Mouse (Mus musculus): Measurements from ENCODE around the gene Btbd9.

Gene Btbd9

DNA sequence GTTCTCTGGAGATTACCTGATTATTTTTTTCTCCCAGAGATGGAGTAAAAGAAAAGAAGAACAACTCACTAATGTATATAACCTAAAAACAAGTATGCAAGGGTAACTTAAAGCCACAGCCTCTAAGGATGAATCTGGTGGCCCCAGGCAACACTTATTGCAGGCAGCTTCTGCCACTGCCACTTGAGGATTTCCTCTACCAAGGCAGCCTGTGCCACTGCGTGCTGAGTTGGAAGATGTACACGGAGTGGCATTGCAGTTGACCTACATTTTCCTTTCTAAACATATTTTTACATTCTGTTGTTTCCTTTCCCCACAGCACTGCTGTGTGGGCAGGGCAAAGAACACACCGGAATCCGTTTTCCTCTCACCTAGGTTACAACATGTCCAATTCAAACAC, 184.3 kb downstream of the Btbd9 start:
- no peak for DNase-seq (ENCODE audit: low spot score in 2 of 2)

DNA sequence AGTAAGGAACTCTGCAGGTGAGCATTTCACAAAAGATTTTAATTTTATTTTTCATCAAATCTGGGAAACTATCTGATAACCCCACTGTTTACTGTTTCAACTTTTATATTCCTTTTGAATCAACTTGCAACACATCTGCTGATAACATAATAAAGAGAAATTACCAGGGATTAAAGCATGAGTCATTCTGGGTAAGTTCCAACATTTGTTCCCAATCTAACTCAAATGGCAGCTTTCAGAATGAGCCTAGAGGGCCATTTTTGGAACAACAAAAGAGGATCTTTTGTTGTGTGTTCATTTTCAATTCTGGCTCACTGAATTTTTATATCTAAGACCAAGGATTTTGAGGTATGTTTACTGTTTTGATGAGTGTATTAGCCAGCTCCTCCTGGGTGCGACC, 185.1 kb downstream of the Btbd9 start:
- DNase-seq (ENCODE audit: low spot score in 2 of 2) = no peak

DNA sequence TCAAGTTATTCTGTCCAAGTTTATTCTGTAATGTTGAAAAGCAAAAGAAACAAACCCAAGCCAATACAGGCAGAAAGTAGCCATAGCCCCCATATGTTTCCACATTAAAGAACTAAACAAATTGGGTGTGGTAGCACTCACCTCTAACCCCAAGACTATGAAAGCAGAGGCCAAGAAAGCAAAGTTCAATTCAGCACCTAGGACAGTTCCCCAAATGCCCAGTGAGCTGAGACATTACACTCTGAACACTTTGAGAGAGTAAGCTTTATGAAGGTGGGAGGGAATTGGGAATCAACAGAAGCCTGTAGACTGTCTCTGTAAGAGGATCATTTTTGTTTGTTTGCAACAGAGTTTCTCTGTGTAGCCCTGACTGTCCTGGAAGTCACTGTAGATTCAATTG, 186.6 kb downstream of the Btbd9 start:
- no peak for DNase-seq (ENCODE audit: low spot score in 2 of 2)

DNA sequence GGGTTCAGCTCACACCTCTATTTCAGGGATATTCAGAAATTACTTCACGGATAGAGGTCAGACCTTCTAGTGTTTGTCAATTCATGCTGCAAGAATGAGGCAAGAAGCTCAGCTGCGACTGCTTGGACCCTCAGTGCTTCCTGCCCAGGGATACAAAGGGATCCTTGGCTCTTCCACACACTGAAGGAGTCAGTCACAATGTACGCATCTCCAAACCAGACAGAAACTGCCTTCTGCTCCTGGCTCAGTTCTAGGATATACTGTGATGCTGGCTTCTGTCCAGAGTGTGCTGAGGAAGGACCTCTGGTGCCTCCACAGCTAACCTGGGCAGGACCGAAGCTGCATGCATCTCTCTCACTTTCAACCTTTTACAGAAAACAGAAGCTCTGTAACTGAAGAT, 187.5 kb downstream of the Btbd9 start:
- no peak for DNase-seq (ENCODE audit: low spot score in 2 of 2)

DNA sequence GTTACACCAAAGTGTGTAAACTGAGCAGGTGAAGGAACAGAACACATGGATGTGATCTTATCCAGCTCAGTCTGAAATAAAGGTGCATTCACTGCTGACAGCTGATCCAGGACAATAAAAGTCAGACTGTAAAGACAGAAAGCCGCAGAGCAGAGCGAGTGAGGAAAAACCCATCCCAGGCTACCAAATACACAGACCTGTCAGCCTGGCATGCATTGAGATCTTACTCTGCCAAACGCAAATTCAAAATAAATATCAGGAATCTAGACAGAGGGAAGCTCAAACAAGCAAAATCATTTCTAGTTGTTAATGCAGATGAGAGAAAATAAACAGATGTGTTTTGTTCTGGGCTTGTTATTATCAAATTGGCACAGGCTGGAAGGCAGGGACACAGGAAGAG, 187.9 kb downstream of the Btbd9 start:
- DNase-seq (ENCODE audit: low spot score in 2 of 2) = no peak

DNA sequence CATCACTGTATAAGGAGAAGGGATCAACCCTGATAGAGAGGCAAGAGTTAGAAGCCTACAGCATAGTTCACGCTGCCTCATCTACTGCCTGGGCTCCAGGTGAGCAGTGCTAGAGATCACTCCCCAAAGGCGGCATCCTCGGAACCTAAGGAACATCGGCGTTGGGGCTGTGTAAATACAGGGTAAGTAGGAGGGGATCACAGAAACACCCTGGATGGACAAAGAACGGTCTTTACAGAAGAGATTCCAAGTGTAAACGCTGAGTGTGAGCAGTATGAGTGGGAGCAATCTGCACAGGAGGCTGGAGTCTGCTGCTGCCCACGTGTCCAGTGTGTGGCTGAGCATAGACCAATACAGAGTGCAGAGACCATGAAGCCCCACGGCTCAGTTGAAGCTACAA, 190.0 kb downstream of the Btbd9 start:
- no peak for DNase-seq (ENCODE audit: low spot score in 2 of 2)

DNA sequence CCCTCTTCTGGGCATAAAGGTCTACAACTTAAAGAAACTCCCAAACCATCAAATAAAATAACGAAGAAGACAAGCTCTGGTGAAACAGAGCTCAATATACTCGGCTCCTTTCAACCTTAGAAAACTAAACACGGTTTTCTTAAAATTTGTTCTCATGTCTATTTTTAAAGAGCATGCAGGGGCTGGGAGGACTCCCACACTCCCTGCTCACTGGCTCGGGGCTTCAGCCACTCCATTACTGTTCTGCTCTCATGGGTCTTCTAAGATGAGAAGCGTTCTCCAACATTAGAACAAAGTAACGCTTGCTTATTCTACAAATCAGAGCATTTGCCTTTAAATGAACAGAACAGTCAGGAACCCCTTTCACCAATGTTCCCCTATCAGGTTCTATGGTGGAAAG, 192.6 kb downstream of the Btbd9 start:
- no peak for DNase-seq (ENCODE audit: low spot score in 2 of 2)

DNA sequence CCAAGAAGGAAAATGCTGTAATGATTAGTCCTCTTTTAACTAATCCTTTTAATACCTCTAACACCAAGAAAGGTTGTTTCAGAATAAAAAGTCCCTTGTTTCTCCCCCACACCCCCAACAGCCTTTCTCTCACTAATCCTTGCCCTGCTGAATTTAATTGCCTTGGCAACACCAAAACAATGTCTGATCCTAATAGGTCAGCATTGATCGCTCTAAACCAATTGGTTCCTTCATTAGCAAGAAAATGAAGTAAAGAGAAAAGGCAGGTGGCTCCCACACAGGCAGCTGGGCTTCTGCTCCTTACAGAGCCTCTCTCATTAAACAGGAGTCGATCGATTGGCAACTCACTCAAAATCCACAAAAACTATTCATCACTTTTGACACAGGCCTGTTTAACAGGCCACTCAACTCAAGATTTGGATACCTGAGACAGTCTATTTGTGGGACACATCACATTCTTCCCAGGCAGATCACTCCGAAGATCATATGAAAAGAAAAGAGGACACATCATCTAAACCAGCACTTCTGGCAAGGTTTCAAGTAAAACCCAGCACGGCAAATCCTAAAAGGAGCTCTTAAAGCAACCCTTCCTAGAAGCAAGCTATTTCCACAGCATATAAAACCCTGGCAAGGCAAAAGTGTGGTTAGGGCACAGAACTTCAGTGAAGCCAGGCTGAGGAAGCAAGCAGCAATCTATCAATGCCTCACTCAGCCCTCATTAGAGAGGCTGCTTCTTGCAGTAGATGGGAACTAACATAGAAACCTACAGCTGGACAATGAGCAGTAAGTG, 197.9 kb downstream of the Btbd9 start:
- DNase-seq (ENCODE audit: low spot score in 2 of 2) = no peak

DNA sequence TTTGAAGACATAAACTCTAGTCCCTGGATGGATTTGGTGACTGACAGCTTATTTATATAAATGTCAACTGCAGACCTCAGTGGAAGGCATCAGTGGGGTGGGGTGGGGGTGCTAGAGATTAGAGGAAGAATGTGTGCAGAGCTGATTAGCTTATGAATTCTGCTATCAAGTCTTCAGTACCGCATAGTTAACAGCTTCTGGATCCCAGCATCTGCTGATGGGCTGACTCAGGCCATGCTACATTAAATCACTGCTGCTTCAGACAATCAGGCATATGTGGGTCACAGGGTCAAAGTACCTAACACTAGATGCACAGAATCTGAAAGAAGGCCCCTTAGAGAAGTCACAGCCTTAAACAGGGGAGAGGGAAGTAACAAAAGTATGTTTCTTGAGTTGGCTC, 198.5 kb downstream of the Btbd9 start:
- DNase-seq (ENCODE audit: low spot score in 2 of 2) = no peak

DNA sequence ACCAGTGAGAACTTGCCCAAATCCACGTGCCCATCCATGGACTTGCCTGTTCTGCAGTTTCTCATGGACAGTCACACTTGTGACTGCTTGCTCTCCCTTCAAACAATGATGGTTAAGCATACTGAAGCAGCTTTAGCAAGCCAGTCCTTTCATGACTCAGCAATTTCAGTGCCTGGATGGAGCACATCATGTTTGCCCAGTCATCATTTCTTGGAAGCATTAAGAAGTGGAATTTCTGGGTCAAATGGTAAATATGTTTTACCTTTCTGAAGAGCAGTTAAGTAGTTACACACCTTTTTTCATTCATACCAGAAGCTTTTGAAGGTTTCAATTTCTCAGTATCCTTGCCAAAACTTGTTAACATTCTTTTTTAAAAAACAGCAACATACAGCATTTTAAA, 201.2 kb downstream of the Btbd9 start:
- no peak for DNase-seq (ENCODE audit: low spot score in 2 of 2)

DNA sequence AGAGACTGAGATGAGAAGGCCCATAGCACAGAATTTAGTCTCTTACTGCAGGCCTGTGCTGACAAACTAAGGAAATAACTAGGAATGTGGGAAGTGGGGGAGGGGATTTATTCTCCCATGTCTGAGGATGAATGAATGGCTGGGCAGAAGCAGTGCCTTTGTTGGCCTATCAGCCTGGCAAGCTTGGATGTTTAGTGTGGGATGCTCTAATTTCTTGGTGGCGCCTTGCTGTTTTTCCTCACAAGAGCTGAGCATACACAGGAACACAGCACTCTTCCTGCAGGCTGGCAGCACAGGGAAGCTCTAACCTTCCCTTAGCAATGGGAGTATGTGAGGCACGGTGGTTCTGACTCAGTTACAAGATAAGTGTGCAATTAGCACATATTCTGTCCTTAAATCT, 207.7 kb downstream of the Btbd9 start:
- no peak for DNase-seq (ENCODE audit: low spot score in 2 of 2)

DNA sequence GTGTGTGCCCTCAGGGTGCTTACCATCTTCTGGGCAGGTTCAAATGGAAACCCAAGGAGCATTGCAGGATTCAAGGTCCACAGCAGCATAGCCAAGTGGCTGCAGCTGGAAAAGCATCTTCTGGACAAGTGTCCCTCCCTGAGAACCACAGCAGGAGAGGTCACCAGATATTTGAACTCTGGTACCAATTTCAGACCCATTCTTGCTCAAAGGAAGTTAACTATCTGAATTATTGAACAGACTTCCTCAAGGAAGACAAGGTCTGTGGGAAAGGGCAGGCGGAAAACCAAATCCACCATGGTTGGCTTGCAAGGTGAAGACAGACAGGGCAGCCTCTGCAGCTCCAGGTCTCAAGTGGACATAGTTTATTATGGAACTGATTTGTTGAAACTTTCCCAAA, 211.6 kb downstream of the Btbd9 start:
- no peak for DNase-seq (ENCODE audit: low spot score in 2 of 2)

DNA sequence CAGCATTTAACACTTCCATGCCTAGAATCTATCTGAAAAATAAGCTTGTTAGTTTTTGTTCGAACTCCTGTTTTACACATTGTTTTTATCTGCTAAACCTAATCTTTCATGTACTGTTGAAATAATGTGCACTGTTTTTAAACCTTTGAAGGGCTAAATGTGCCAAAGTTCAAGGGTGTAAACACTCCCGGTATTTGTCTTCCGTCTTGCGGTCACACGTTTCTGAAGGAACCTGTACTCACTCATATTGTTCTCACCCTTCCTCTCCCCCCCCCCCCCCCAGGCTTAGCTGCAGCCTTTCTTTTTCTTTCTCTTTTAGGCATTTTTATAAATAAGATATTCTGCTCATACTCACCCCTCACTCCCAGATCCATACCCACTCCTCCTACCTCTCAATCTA, 212.9 kb downstream of the Btbd9 start:
- no peak for DNase-seq (ENCODE audit: low spot score in 2 of 2)

DNA sequence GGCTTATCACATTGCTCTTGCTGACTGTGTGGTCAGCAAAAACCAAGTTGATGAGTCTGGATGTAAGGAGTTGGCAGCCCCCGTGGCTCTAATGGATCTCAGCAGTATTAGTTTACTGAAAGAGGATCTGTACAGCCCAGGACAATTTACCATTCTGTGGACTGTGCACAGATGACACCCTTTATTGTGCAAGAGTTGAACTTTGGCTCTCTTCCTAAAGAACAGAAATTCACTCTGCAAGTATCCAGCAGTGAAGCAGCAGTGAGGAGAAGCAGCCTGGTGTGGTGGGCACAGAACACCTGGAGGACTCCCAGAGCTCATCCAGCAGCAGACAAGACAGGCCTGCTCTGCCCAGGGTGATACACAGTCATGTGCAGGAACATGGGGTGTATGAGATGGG, 215.6 kb downstream of the Btbd9 start:
- DNase-seq (ENCODE audit: low spot score in 2 of 2) = no peak

DNA sequence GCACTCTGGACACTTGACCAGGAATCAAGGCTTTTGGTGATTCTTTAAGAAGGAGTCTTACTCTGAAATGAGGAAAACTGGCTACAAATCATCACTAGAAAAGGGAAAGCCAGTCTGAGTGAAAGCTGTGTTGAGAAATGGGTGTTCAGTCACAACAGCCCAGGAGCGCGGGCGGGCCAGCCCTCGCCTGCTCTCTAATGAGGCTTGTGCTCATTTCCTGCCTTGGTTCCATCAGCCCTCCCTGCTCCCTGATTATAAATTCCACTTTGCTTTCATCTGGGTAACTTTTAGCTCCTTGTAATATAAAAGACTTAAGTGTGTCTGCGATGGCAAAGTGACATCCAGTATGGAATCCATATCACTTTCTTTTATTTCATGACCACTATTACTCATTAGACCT, 216.9 kb downstream of the Btbd9 start:
- DNase-seq (ENCODE audit: low spot score in 2 of 2) = no peak

DNA sequence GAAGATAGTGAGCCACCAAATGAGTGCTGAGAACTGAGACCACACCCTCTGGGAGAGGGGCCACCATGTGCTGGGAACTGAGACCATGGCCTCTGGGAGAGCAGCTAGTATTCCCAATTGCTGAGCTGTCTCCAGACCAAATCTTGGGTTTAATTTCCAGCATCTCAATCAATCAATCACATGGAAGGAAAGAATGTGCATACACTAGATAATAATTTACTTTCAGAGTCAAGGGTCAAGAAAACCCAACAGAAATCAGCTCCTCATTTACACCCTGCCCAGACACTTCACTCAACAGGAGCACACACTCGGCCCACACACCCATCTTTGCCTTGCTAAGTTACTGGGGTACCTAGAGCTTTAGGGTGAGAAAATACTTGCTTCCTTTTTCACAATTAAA, 220.9 kb downstream of the Btbd9 start:
- no peak for DNase-seq (ENCODE audit: low spot score in 2 of 2)

DNA sequence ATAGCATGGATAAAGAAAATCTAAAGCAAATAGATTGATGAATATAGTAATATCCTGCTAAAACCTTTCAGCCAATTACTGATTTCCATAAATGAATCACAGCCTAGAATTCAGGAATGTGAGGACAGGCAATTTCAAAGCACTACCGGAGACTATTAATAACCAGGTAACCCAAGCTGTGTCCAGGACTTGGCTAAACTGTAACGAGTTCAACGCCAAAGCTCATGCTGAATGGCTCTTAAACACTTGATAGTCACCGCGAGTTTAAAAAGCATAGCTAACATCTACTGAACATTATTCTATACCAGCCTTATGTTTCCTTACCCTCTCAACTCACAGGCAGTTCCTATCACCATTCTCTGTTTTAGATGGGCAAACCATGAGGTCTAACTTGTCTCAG, 221.9 kb downstream of the Btbd9 start:
- DNase-seq (ENCODE audit: low spot score in 2 of 2) = no peak

DNA sequence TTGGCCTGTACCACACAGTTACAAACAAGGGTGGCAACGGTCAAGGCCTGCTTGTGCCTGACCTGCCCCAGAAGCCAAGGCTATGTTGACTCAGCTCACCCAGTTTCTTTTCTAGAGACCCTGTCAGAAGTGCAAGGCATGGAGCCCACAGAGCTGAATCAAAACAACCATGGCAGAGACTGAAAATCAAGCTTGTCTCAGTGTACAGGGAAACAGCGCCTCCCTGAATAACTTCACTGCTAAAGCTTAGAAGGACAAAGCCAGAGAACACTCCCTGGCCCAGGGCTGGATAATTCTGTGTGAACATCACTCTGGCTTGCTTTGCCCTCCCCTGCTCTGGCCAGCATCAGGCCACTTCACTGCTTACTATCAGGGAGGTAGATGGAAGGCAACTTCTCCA, 228.3 kb downstream of the Btbd9 start:
- DNase-seq (ENCODE audit: low spot score in 2 of 2) = no peak

DNA sequence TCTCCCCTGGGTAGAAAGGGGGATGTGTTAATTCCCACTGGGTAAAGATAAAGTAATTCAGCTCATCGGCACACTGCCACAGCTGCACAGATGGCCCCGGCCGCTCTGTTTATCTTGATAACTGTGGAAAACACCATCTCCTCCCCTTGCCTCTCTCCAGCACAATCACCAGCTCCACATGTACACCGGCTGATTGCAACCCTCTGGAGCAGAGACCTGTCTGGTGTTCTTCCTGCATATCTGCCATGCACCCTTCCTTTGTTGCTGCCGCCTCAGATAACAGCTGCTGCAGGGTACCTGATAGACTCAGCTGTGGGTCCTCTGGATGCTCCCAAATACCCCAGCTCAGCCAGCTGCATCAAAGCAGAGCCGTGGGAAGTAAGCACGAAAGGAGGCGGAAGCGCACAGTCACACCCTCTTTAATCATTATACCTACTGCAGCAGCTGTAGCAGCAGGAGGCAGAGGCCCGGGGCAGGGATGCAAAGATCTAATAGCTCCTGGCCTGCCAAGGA, 229.1 kb downstream of the Btbd9 start:
- no peak for DNase-seq (ENCODE audit: low spot score in 2 of 2)

DNA sequence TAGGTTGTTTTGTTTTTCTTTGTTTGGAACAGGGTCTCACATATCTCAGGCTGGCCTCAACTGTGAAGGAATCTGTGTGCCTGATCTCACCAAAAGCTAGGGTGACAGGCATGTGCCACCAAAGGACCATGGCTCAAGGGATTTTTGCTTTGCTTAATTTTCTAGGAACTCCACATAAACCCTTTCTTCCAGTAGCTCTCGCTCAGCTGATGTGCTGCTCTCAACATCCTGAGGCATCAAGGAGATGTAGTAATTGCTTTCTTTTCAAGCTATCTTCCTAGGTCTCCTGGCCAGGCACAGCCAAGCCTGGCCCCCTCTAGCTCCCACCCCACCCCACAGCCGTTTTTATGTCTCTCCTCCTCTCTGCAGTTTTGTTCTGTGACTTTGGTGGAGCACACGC, 231.3 kb downstream of the Btbd9 start:
- no peak for DNase-seq (ENCODE audit: low spot score in 2 of 2)

DNA sequence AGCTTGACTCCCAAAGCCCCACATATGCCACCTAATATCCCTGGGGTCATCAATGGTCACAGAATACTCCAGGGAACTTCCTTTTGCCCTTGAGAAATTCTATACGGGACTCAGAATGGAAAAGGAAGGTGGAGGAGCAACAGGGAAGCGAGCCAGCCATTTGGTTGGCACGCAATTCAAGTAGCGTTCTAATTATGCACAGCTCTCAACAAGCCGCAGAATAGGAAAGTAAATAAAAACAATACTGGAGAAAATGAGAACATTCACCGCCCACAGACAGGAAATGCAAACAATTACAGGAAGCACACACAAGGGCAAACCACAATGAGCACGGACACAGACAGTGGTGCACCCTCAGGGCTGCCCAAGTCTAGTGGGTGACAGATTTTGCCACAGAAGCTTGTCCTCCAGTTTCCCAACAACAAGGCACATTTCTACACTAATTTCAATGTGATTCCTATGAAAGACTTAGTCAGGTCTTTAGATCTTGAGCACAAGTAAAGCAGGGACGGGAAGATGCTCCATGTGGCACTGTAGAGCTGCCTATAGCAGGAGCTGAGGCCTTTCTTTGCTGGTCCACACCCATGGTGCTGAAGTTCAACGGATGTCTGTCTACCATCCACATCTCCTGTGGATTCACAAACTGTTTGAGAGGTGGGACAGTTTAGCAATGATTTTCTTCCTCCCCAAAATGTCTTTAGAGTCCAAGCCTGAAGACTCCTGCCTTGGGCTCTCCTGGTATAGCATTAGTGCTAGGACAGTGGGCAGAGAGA, 232.4 kb downstream of the Btbd9 start:
- no peak for DNase-seq (ENCODE audit: low spot score in 2 of 2)

DNA sequence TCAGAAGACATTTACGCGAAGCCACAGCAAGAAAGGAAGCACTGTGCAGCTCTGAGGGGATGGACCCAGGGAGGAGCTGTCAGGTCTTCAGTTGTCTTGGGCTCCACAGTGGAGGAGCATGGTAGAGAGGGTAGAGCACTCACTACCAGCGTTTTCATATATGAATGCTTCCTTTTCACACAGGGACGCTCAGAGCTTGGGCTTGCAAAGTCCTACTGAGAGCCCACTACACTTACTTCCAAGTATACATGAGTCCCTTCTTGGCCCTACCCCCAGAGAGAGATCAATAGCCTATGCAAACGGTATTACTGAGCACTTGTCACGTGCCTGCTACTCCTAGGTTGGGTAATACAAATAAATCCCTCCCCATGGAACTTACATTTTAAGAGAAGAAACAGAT, 234.7 kb downstream of the Btbd9 start:
- no peak for DNase-seq (ENCODE audit: low spot score in 2 of 2)

DNA sequence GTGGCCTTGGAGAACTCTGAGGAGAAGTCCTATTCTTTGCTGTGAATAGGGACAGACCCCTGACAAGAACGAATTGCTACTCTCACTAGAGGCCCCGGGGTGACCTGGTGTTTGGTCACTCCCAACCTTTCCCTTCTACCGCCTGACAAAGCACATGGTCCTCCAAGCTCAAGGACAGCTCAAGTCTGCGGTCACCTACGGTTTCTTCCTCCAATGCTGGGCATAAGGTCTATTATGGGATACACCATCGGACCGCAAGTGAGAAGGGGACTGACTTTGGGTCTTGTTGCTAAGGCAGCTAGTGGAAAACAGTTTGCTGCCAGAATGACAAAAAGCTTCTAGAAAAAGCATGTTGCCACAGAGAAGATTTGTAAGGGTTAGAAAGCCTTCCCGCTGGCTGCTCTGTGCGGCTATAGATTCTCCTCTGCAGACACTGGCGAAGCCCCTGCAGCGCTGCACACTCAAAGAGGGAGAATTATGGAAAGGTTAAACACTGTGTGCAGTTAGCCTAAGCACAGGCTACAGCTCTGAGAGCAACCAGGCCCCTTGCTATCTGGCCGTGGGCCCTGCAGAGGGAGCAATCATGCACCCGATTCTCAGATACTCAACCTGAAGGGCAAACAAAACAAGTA, 235.7 kb downstream of the Btbd9 start:
- DNase-seq (ENCODE audit: low spot score in 2 of 2) = no peak
